Mouse (Mus musculus) megakaryocyte, embryonic 14.5 days (primary cell): ENCODE measurements around the gene Rpl26. TPM values are rescaled to one million over a fixed set of nuclear protein-coding genes. Genes with fewer than 3 reads are reported as not detected.

ENCODE experiments used
- H3K27me3 ChIP-seq: replicated peaks from 2 replicates; pipeline ENCODE3; 2012; ENCODE audit warnings: inconsistent platforms
- H3K36me3 ChIP-seq: replicated peaks from 2 replicates; pipeline ENCODE3; 2012; ENCODE audit warnings: low read length, inconsistent platforms, mixed read lengths
- H3K4me1 ChIP-seq: 2 replicates; pipeline ENCODE4 v1.6.1; 2012; ENCODE audit warnings: inconsistent platforms
- H3K4me3 ChIP-seq: replicated peaks from 2 replicates; pipeline ENCODE3; 2012; ENCODE audit warnings: moderate library complexity, mild to moderate bottlenecking, inconsistent platforms
- H3K9me3 ChIP-seq: 2 replicates; pipeline ENCODE4 v1.6.1; 2012; ENCODE audit warnings: inconsistent platforms
- FLI1 ChIP-seq: IDR thresholded peaks from 2 replicates; pipeline ENCODE4 v1.6.1; 2012; ENCODE audit warnings: low read length, inconsistent platforms, mixed read lengths
- GATA1 ChIP-seq: IDR thresholded peaks from 3 replicates; pipeline ENCODE4 v1.6.1; 2012; ENCODE audit warnings: mixed read lengths, low read length, inconsistent platforms, borderline replicate concordance
- polyA plus RNA-seq: library from polyadenylated mRNA; stranded (reverse); fragments of >175 nt; gene quantifications from 2 replicates; pipeline ENCODE4 v1.2.3, GENCODE M21; 2012; ENCODE audit warnings: low replicate concordance; ENCODE audit not compliant: insufficient read depth

Gene Rpl26
- polyA plus RNA-seq, result 56.9 and 116 TPM in 2 replicates

DNA sequence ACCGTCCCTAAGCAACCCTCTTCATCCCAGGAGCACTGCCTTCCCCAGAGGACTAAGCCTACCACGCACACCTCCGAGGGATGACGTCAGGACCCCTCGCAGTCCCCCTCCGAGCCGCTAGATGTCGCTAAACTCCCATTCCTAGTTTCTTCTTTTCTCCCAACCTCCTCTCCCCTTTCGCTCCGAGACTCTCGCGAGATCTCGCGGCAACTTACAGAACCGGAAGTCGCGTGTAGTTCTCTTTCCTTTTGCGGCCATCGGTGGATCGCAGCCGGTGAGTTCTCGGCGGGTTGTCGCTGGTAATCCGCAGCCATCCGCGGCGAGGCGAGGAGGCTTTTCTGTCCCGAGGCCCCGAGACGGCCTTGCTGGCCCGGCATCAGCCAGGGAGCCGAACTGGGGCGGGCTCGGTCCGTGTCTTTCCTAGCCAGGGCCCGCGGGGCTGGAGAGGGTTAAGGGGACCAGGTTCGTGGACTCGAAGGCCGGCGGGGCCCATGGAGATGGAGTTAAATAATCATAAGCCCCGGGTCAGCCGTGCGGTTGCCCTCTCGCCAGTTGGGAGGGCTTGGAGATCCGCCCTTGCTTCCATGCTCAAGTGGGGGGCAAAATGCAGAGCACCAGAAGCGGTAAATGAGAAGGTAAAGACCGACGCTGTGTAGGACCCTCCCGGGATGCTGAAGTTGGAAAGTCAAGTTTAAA lies at the start of gene Rpl26:
Gene Rpl26 (plus strand): TSS at position 233 of the 696 bp plus-strand sequence.
- peaks cover 38% of the 10 kb centered on the region for H3K36me3 ChIP-seq
- TF ChIP-seq FLI1 (peak; percentile 62; the same call in 1 of the 2 replicates), GATA1 (no peak)
- H3K4me3 ChIP-seq, result peak within 1 kb of the TSS; percentile 93
- peaks cover 33% of the 10 kb centered on the region for H3K4me1 ChIP-seq
- H3K27me3 ChIP-seq, result peaks cover 3% of the 10 kb centered on the region
- H3K9me3 ChIP-seq, result 0 out of 2 replicates have a peak, but pooled peaks cover 2% of the 10 kb centered on the region

DNA sequence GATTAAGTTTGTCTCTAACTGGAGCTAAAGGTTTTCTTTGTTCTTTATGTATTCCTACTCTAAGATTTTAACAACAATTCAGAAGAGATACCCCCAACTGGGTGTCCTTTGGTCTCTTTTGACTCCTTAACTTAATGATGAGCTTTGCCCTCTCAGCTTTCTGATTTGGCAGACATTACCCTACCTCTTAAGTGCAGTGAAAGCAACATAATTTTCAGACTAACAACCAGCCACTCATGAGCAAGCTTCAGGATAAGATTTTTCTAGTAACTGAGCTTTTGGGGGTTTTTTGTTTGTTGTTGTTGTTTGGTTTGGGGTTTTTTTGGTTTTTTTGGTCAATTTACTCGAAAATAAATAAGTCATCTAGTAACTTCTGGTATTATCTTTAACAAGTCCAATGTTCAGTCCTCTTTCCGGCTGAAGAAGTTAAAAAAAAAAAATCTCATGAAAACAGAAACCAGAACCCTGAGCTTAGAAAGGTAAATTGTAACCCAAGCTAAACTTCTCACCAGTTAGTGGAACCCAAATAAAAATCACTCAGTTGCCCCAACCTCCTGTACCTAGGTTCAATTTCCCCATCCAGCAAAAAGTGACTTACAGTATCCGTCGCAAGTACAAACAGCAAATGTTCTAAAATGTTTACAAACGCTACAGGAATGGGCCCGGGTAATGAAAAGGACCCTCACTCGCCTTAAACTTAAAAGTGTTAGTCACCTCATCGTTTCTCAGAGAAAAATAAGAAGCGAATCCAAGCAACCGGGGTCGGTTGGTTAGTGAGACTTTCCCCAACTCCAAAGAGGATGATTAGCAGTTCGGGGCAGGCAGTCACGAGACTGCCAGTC lies 49.5 kb upstream of the Rpl26 start:
- Histone ChIP-seq H3K4me1 (peaks cover 59% of the 10 kb centered on the region), H3K27me3 (no peaks in the 10 kb centered on the region), H3K36me3 (peaks cover 6% of the 10 kb centered on the region), H3K4me3 (peak overlapping the region; percentile 98), H3K9me3 (no peaks in the 10 kb centered on the region)
- no peak for TF ChIP-seq FLI1

GRCm38 (mm10) chr11:68852486-68852901 lies 48.9 kb upstream of the Rpl26 start:
- Histone ChIP-seq H3K4me3 (peak overlapping the region; percentile 98), H3K27me3 (no peaks in the 10 kb centered on the region), H3K9me3 (no peaks in the 10 kb centered on the region), H3K36me3 (peaks cover 6% of the 10 kb centered on the region), H3K4me1 (peaks cover 63% of the 10 kb centered on the region)
- TF ChIP-seq FLI1 (no peak), GATA1 (no peak)

DNA sequence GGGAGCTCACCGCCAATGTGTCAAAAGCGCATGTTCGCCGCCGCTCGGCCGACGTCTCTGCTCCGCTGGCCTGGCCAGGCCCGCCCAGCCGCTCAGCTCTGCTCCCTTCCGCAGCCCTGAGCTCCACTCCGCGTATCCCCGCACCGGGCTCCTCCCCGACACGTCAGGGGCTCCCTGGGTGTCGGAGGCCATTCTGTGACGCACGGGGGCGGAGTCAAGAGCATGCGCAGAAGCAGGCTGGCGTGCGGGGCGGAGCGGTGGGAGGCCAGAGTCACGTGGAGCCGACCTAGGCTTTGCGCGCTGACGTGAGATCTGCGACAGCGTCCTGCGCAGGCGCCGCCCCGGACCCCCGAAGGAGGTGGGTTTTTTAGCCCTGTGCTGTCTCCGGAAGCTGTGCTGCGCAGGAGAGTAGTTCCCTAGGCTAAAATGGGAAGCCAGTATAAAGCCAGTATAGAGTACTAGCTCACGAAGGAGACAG lies 48.4 kb upstream of the Rpl26 start:
- Histone ChIP-seq H3K27me3 (no peaks in the 10 kb centered on the region), H3K9me3 (no peaks in the 10 kb centered on the region), H3K4me1 (peaks cover 68% of the 10 kb centered on the region), H3K36me3 (peaks cover 6% of the 10 kb centered on the region), H3K4me3 (peak overlapping the region; percentile 98)
- TF ChIP-seq FLI1 (no peak), GATA1 (no peak)

- TF ChIP-seq FLI1, result no peak
- no peak for TF ChIP-seq GATA1
- no peaks in the 10 kb centered on the region for H3K9me3 ChIP-seq
- peaks cover 72% of the 10 kb centered on the region for H3K4me1 ChIP-seq
- peak overlapping the region; percentile 98 for H3K4me3 ChIP-seq
- H3K27me3 ChIP-seq, result no peaks in the 10 kb centered on the region
- H3K36me3 ChIP-seq, result peaks cover 3% of the 10 kb centered on the region
These were observed 47.6 kb upstream of the Rpl26 start for GRCm38 (mm10) chr11:68853611-68854401.

DNA sequence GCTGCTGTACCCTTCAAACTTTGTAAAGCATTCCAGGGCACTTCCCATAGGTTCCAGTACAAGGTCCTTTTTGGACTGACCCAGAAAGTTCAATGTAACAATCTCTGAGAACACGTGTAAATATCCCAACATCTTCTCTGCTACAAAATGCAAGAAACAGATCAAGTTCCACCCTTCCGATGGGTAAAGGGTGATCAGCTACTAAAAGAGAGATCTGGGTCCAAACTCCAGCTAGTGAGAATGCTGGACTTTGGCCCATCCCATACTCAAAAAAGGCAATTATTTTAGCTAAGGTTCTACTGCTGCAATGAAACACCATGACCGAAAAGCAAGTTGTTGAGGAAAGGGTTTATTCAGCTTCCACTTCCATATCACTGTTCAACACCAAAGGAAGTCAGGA lies 46.8 kb upstream of the Rpl26 start:
- Histone ChIP-seq H3K27me3 (no peaks in the 10 kb centered on the region), H3K4me3 (no peak overlapping the region), H3K36me3 (no peaks in the 10 kb centered on the region), H3K4me1 (peaks cover 72% of the 10 kb centered on the region), H3K9me3 (no peaks in the 10 kb centered on the region)
- TF ChIP-seq GATA1, result no peak
- TF ChIP-seq FLI1, result no peak

GRCm38 (mm10) chr11:68857329-68857728 lies 44.1 kb upstream of the Rpl26 start:
- no peak overlapping the region for H3K4me3 ChIP-seq
- H3K4me1 ChIP-seq, result peaks cover 59% of the 10 kb centered on the region
- H3K27me3 ChIP-seq, result no peaks in the 10 kb centered on the region
- H3K36me3 ChIP-seq, result no peaks in the 10 kb centered on the region
- no peak for TF ChIP-seq GATA1
- TF ChIP-seq FLI1, result no peak
- no peaks in the 10 kb centered on the region for H3K9me3 ChIP-seq

DNA sequence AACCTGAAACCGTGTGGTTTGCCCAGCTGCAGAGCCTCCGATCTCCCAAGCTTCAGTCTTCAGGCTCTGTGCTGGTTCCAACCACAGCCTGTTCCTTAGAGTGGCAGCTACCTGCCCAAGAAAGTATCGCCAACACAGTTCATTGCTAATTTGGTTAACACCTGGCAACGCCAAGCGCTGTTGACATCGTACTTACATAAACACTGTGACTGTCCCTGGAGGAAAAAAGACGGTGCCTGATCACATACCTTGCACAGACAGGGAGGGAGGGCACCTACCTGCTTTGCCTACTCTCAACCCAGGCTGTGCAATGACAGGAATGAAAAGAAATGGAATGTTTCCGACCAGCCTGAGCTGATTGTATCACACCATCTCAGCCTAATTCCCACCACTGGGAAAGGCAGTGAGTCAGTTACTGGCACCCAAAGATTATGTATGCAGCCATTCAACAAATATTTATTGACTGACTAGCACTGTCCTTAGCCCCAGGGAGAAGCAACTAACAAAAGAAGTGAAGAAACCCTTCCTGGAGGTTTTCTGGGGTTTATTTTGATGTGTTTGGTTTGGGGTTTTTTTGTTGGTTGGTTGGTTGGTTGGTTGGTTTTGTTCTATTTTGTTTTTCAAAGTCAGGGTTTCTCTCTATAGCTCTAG lies 41.3 kb upstream of the Rpl26 start:
- peaks cover 67% of the 10 kb centered on the region for H3K4me1 ChIP-seq
- H3K36me3 ChIP-seq, result no peaks in the 10 kb centered on the region
- no peak overlapping the region for H3K4me3 ChIP-seq
- no peak for TF ChIP-seq FLI1
- no peak for TF ChIP-seq GATA1
- no peaks in the 10 kb centered on the region for H3K9me3 ChIP-seq
- H3K27me3 ChIP-seq, result no peaks in the 10 kb centered on the region

GRCm38 (mm10) chr11:68862260-68862659 lies 39.1 kb upstream of the Rpl26 start:
- Histone ChIP-seq H3K36me3 (no peaks in the 10 kb centered on the region), H3K4me1 (peaks cover 63% of the 10 kb centered on the region), H3K9me3 (no peaks in the 10 kb centered on the region), H3K4me3 (no peak overlapping the region), H3K27me3 (peaks cover 4% of the 10 kb centered on the region)
- no peak for TF ChIP-seq FLI1
- no peak for TF ChIP-seq GATA1
